Mouse (Mus musculus) C2C12 (cell line): ENCODE data around the gene Car10.

Experiments
- CEBPB ChIP-seq: IDR thresholded peaks from one replicate; pipeline ENCODE4 v1.6.1; 2011; ENCODE audit warnings: low read depth, mild to moderate bottlenecking, control low read depth, moderate library complexity
- CTCF ChIP-seq: IDR thresholded peaks from one replicate; pipeline ENCODE4 v1.5.1; 2011; ENCODE audit not compliant: control insufficient read depth, insufficient read depth, insufficient read length
- FOSL1 ChIP-seq: IDR thresholded peaks from one replicate; pipeline ENCODE4 v1.8.0; 2011; ENCODE audit warnings: mild to moderate bottlenecking, low read length; ENCODE audit not compliant: poor library complexity, insufficient read depth, severe bottlenecking
- MAX ChIP-seq: IDR thresholded peaks from one replicate; pipeline ENCODE4 v1.6.1; 2011; ENCODE audit warnings: mild to moderate bottlenecking, control low read depth
- MYOD1 ChIP-seq: IDR thresholded peaks from one replicate; pipeline ENCODE4 v1.6.1; 2011; ENCODE audit warnings: low read depth; ENCODE audit not compliant: control insufficient read depth, insufficient read length
- MYOG ChIP-seq: IDR thresholded peaks from one replicate; pipeline ENCODE4 v1.6.1; 2011; ENCODE audit not compliant: control insufficient read depth, insufficient read length; ENCODE audit errors: extremely low read depth
- USF1 ChIP-seq: IDR thresholded peaks from one replicate; pipeline ENCODE4 v1.6.1; 2011; ENCODE audit warnings: low read depth, mild to moderate bottlenecking, control low read depth, moderate library complexity

DNA sequence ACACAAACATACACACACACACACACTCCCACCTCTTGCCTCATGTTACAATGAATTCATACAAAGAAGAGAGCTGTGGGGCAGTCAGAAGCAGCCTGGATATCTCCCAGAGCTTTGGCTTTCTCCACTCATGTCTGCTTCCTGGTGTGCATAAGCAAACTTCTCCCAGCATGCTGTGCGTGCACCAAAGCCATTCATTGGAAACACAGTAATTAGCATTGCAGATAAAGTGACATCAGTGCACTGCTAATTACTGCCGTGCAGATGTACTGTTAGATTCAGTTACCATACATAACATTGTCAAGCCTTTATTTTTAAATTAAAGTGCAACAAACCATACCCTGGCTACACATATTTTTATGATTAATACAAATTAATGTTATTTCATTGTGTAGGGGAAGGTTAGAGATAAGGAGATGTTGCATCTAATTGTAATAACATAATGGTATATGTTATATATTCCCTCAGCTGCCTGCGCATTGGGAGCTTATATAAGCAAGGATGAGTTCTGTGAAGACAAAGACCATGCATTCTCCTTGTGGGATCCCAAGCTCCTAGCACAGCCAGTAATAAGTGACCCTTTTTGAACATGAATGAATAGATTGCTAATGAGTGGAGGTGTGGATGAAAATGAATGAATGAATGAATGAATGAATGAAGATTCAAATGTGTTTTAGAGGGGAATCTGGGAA, 390.2 kb downstream of the Car10 start:
- TF ChIP-seq MYOG (no peak), MYOD1 (no peak), CTCF (no peak), CEBPB (no peak), MAX (no peak), USF1 (no peak), FOSL1 (no peak)
